Mouse (Mus musculus): ENCODE results near the gene Ppfia2. TPM values are rescaled to one million over a fixed set of nuclear protein-coding genes. Genes with fewer than 3 reads are reported as not detected.

The Ppfia2 gene
- total RNA-seq, 2 experiments from 2014 or later: 0.13 TPM; not detected in 1

DNA sequence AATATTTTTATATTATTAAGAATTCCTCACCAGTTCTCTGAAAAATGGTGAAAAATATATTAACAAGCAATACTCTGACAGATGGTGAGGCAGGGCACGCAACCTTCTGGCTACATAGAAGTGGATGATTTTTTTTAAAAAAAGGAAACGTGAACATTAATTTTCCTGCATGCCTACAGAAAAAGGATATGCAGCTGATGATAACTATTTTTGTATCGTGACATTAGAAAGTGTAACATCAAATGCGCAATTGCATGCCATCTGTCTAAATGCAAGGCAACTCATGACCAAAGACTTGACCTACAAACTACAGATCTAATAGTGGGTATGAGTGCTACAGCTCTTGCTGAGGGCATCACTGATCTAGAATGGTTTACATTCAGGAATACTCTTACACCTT is 182.1 kb downstream of the Ppfia2 start:
- intact Hi-C loops (cut with DNase I): no loop called here
- DNase-seq: no peak

DNA sequence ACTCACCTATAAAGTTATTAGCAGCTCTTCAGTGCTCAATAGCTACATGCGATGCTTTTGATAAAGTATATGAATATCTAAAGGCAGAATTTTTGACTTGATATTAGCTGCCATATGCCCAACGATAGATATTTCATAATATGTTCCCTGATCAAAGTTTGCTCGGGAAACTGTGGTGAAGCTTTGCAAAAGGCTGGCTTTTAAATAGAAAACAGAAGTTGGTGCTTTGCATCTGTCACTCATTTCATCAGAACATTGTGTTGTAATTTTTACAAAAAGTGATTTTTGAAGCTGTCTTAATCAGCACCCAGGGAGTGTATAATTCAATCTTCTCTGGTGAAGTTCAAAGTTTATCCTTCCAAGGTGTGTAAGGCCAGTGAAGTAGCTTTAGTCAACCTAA is 195.1 kb downstream of the Ppfia2 start:
- DNase-seq: no peak
- intact Hi-C loops (cut with DNase I): no loop called here

DNA sequence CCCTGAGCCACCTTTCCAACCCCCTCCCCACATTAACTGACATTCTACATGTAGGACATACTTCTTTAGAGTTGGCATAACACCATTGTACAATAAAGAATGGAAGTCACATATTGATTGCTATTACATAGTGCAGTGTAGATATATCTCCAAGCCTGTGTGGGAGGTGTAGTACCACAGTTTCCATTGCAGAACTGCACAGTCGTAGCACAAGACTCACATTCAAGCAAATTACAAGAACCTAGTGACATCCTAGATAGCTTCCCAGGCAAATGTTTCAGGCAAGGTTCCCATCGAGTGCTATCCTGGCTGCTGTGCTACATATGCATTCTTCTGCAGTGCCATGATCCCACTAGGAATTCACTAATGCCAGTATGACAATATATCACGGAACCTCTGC is 200.0 kb downstream of the Ppfia2 start:
- no peak for DNase-seq
- intact Hi-C loops (cut with DNase I): no loop called here

GRCm38 (mm10) chr10:106681395-106681794 is 211.3 kb downstream of the Ppfia2 start:
- no peak for DNase-seq
- intact Hi-C loops (cut with DNase I): no loop called here

GRCm38 (mm10) chr10:106685519-106685918 is 215.4 kb downstream of the Ppfia2 start:
- DNase-seq: no peak
- intact Hi-C loops (cut with DNase I): no loop called here

DNA sequence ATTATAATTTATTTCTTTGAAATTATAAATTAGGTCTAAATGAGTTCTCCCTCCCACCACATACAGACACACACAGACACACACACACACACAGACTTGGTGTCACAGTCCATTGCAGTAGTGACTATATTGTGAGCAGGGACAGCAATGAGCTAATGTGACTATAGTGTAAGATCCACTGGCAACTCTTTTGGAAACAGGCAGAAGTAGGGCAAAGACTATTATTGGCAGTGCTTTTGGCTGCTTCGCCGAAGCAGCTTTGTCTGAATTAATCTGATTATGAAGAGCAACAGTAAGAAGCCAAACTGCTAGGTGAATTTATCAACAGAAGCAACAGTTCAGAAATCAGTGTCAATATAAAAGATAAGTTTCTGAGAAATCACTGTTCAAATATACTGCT is 249.8 kb downstream of the Ppfia2 start:
- intact Hi-C loops (cut with DNase I): no loop called here
- no peak for DNase-seq

DNA sequence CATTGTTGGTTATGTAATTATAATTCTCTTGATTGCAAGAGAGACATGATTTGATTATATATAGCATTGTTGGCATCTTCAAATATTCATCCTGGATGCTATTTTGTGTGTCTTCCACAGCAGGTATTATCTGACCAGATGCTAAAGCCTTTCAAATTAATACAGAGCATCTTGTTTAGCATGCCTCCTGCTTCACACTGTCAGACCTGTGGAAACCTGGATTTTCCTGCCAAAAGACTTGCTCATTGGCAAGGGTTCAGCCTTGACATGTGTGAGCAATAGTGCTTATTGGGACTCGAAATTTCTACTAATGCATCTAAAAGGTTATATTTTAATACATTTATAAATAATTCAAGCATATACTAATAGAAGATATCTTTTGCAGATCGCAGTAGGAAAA is 262.1 kb downstream of the Ppfia2 start:
- DNase-seq: no peak
- intact Hi-C loops (cut with DNase I): no loop called here

GRCm38 (mm10) chr10:106736230-106737063 is 266.3 kb downstream of the Ppfia2 start:
- intact Hi-C loops (cut with DNase I): no loop called here
- no peak for DNase-seq

DNA sequence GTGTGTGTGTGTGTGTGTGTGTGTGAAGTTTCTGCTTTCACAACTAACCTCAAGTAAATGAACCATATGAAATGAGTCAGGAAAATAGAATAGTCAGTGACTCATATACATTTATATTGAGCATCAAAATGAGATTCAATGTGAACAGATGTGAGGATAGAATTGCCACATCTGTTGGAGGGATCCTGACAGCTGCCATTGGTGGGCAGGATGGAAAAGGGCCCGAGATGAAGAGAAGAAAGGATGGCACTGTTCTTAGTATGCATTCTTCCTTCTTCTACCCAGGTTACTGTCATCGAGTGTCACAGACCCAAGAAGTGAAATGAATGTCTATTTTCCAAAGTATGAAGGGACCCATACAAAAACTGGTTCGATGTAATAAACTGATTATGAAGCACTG is 268.1 kb downstream of the Ppfia2 start:
- no peak for DNase-seq
- intact Hi-C loops (cut with DNase I): no loop called here

- DNase-seq: no peak
- intact Hi-C loops (cut with DNase I): no loop called here
Measured at GRCm38 (mm10) chr10:106744966-106745365, 274.8 kb downstream of the Ppfia2 start.

GRCm38 (mm10) chr10:106761061-106761460 is 290.9 kb downstream of the Ppfia2 start:
- no peak for DNase-seq
- intact Hi-C loops (cut with DNase I): no loop called here

DNA sequence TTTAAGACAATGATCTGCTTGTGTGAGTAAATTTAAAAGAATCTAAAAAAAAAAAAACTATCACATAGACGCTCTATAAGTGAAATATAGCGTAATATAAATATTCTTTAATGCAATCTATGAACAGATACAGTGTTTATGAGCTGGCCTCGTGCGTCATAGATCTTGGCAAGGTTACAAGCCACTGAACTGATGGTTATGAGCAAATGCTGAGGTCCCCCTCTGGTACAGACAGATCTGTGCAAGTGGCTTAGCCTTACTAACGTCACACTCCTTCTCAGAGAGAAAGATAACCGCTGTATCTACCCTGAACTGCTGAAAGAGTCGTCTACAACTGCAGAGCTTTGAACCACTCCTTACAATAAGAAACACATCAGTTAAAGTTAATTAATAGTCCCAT is 293.6 kb downstream of the Ppfia2 start:
- DNase-seq: no peak
- intact Hi-C loops (cut with DNase I): no loop called here

DNA sequence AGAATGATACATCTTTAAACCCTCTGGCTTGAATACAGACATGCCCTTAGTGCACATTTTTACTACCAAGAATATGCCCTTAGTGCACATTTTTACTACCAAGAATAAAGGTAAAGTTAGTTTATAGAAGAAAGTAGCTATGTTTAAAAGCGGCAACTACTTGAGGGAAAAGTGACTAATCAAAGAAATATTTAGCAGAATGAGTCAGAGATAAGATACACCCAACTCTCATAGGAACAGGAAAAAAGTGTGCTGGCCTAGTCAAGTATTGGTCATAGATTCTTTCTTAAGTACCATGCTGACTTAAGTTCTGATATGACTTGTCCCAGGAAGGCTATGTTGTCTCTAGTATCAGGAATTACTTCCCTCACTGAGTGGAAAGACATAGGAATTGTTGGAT is 305.4 kb downstream of the Ppfia2 start:
- no peak for DNase-seq
- intact Hi-C loops (cut with DNase I): no loop called here

DNA sequence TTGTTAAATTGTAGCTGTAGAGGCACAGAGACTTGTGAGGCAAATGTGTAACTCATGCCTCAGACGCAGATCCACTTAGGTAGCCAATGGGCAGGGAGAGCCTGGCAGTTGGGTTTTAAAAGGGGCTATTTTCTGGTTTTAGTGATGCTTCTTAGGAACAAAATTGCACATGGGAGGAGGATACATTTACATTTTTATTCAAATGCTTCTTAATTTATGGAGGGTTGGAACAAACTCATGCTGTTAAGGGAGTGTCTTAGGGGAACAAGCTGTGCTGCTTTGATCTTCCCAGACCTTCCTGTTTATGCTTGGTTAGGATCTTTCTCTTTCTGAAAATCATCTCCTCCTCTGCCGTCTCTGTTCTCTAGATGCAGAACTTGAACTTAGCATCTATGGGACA is 345.3 kb downstream of the Ppfia2 start:
- intact Hi-C loops (cut with DNase I): no loop called here
- DNase-seq: no peak

GRCm38 (mm10) chr10:106818381-106818780 is 348.2 kb downstream of the Ppfia2 start:
- no peak for DNase-seq
- intact Hi-C loops (cut with DNase I): no loop called here

DNA sequence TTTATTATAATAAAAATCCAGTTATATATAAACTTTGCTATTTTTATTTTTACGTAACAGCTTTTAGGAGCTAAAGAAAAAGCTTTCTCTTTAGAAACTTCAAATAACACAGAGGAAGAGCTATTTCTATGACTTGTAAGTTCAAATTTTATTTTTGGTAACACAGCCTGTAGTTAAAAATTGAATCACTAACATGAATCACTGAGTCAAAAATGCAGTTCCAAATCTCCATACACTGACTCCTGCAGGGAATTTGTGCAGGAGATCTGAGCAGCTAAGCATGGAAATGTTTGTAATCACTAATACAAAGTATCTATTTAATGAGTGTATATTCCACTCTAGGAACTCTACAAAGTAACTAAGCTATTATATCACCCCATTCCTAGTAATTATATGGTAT is 354.1 kb downstream of the Ppfia2 start:
- DNase-seq: no peak
- intact Hi-C loops (cut with DNase I): no loop called here

DNA sequence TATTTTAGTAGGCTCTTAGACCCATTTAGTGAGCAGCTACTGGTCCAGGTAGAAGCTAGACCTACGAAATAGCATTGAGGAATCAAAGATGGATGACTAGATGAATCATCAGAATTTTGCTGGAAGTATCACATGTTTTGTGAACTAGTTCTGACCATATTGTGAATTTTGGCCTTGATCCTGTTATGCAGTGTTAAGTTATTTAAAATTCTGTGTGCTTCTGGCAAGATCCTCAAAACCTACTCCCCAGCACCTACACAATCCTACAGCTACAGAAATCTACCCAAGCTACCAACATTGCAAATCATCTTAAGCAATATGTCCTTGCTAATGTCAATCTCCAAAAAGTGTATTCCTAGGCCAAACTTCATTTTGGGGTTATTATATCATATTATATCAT is 368.3 kb downstream of the Ppfia2 start:
- no peak for DNase-seq
- intact Hi-C loops (cut with DNase I): no loop called here

DNA sequence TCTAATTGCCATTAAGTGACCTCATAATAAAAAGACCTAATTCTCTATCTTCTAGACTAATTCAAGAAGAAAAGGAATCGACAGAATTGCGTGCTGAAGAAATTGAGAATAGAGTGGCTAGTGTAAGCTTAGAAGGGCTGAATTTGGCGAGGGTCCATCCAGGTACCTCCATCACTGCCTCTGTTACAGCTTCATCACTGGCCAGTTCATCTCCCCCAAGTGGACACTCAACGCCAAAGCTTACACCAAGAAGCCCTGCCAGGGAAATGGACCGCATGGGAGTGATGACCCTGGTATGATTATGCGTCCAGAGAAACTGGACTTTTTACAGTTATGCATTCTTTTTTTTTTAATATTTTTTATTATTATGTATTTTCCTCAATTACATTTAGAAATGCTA is 388.0 kb downstream of the Ppfia2 start:
- intact Hi-C loops (cut with DNase I): no loop called here

GRCm38 (mm10) chr10:106870233-106870632 is 400.1 kb downstream of the Ppfia2 start:
- no peak for DNase-seq
- intact Hi-C loops (cut with DNase I): no loop called here

More for the DNA sequence above, 388.0 kb downstream of the Ppfia2 start:
- no peak for DNase-seq

DNA sequence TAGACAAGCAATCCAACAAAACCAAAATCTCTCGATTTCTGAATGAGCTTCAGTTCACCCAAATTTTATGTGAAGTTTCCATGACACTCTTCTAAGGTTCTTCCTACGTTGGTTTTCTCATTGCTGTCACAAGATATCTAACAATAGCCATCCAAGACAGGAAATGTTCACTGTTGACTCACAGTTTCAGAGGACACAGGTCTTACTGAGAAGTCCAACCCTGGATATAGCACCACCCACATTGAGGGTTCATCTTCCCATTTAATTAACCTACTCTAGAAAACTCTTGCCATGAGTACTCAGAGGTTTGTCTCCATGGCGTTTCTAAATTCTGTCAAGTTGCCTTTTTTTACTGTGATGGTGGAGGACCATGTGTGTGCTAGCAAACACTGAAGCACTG is 401.7 kb downstream of the Ppfia2 start:
- intact Hi-C loops (cut with DNase I): no loop called here
- DNase-seq: no peak

DNA sequence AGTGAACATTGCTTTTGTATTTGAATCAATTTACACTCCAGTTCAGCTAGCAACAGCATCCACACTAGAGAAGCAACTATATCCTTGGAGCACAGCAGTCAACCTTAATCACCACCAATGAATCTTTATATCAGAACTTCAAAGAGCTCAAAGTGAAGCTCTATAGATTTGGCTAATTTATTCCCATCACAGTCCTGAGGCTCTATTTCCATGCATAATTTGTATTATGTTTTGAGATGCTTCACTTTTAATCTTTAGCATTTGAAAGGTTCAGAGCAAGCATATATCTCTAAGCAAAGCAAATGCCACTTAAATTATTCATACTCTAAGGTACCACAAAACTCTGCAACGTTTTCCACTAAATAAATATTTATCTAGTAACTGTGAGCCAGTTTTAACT is 402.6 kb downstream of the Ppfia2 start:
- DNase-seq: no peak
- intact Hi-C loops (cut with DNase I): no loop called here

DNA sequence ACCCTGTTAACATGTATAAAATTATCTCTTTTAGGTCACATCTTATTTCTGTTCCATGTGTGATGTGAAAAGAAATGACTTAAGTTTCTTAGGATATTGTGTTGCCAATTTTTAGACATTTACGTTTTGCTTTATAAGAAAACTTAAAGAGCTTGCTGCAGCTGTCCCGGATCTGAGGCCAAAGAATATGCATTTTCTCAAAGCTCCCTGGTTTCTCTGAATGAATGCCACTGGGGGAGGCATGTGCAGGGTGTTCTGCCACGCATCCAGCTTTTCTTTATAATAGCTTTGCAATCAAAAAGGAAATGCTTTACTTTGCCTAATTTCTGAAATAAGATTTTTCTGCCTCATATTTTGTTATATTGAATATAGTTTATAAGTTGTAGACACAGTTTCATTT is 411.2 kb downstream of the Ppfia2 start:
- intact Hi-C loops (cut with DNase I): no loop called here
- no peak for DNase-seq

- intact Hi-C loops (cut with DNase I): no loop called here
- no peak for DNase-seq
Measured at GRCm38 (mm10) chr10:106896351-106896750, 426.2 kb downstream of the Ppfia2 start.
